Mouse (Mus musculus): ENCODE data around the gene Gm14308.
"Not testable (repeated sequence)": the region's sequence is repeated elsewhere in the genome, so short reads cannot be mapped to it uniquely, and the experiment has no call there.

The Gm14308 gene

GRCm38 (mm10) chr2:176636244-176636643 lies at the start of gene Gm14308:
TSS of gene Gm14308 (minus strand) at chr2:176636344.
- not testable (repeated sequence) for DNase-seq (ENCODE audit: low read depth, low spot score)

- not testable (repeated sequence) for DNase-seq (ENCODE audit: low read depth, low spot score)
Observed at GRCm38 (mm10) chr2:176670222-176670621, 34.1 kb upstream of the Gm14308 start, which contains the start of gene Zfp973. TSS of gene Zfp973 (plus strand) at chr2:176670522.

Data from CD4-positive helper T cell, adult 2 months (primary cell).